Mouse (Mus musculus): ENCODE data around the gene Gm16181. TPM values are rescaled to one million over a fixed set of nuclear protein-coding genes. Genes with fewer than 3 reads are reported as not detected.

Gm16181 gene
- 0.37 TPM in 1 of 2 replicates, not detected in the other for polyA plus RNA-seq (2015; fragmentation: Nextera tagmentation; extraction: Ambion mirVana)

GRCm38 (mm10) chr17:35220156-35220952 lies at the start of gene Gm16181:
TSS of gene Gm16181 (plus strand) at chr17:35220834.

GRCm38 (mm10) chr17:35175968-35176367 lies 44.7 kb upstream of the Gm16181 start, which contains the start of gene Aif1:
TSS of gene Aif1 (minus strand) at chr17:35176068.

GRCm38 (mm10) chr17:35187959-35188610 lies 32.5 kb upstream of the Gm16181 start, which contains the start of gene Lst1:
TSS of gene Lst1 (minus strand) at chr17:35188439.

GRCm38 (mm10) chr17:35193881-35194843 lies 26.5 kb upstream of the Gm16181 start, which contains the start of gene Ltb:
TSS of gene Ltb (plus strand) at chr17:35194439.

GRCm38 (mm10) chr17:35201787-35202186 lies 18.8 kb upstream of the Gm16181 start, which contains the start of gene Tnf:
TSS of gene Tnf (minus strand) at chr17:35202007.

GRCm38 (mm10) chr17:35204494-35205379 lies 15.9 kb upstream of the Gm16181 start, which contains the start of gene Lta:
TSS of gene Lta (minus strand) at chr17:35205351.

GRCm38 (mm10) chr17:35233114-35233980 lies 12.7 kb downstream of the Gm16181 start, which contains the start of gene Atp6v1g2:
TSS of gene Atp6v1g2 (plus strand) at chr17:35233660.

GRCm38 (mm10) chr17:35235614-35236389 lies 15.2 kb downstream of the Gm16181 start, which contains the start of gene Nfkbil1:
TSS of gene Nfkbil1 (minus strand) at chr17:35235792.

GRCm38 (mm10) chr17:35241305-35242014 lies 20.8 kb downstream of the Gm16181 start, which contains the start of gene Ddx39b:
TSS of gene Ddx39b (plus strand) at chr17:35241746.

GRCm38 (mm10) chr17:35262664-35263522 lies 42.3 kb downstream of the Gm16181 start, which contains the start of gene H2-D1:
TSS of gene H2-D1 (plus strand) at chr17:35262730.

Small RNAs within 50 kb of the gene (microRNA-seq; reads per million reads assigned to microRNA genes)
- gene Mir6973a (ENCODE audit: borderline replicate concordance, insufficient number of aligned reads): not detected
- gene Mir6974 (ENCODE audit: borderline replicate concordance, insufficient number of aligned reads): not detected
- gene Mir6975 (ENCODE audit: borderline replicate concordance, insufficient number of aligned reads): not detected
- not detected for gene Mir8094 (ENCODE audit: borderline replicate concordance, insufficient number of aligned reads)

Other genes starting within 250 kb of the Gm16181 start
- gene Hspa1a, start 248.7 kb upstream of the Gm16181 start, polyA plus RNA-seq (2015; fragmentation: Nextera tagmentation; extraction: Ambion mirVana): 11.8 and 21.4 TPM in 2 replicates
- 0.11 and 0.17 TPM in 2 replicates for gene Hspa1l, start 248.1 kb upstream of the Gm16181 start, polyA plus RNA-seq (2015; fragmentation: Nextera tagmentation; extraction: Ambion mirVana)
- gene Lsm2, start 239.0 kb upstream of the Gm16181 start, polyA plus RNA-seq (2015; fragmentation: Nextera tagmentation; extraction: Ambion mirVana): 62.8 and 87.8 TPM in 2 replicates
- gene Vars, start 219.8 kb upstream of the Gm16181 start, polyA plus RNA-seq (2015; fragmentation: Nextera tagmentation; extraction: Ambion mirVana): 31.9 and 37.8 TPM in 2 replicates
- 0.21 and 0.35 TPM in 2 replicates for gene Vwa7, start 204.3 kb upstream of the Gm16181 start, polyA plus RNA-seq (2015; fragmentation: Nextera tagmentation; extraction: Ambion mirVana)
- gene Sapcd1, start 192.8 kb upstream of the Gm16181 start, polyA plus RNA-seq (2015; fragmentation: Nextera tagmentation; extraction: Ambion mirVana): 4.2 and 6.4 TPM in 2 replicates
- 2.5 and 3.4 TPM in 2 replicates for gene Msh5, start 174.1 kb upstream of the Gm16181 start, polyA plus RNA-seq (2015; fragmentation: Nextera tagmentation; extraction: Ambion mirVana)
- gene Clic1, start 170.9 kb upstream of the Gm16181 start, polyA plus RNA-seq (2015; fragmentation: Nextera tagmentation; extraction: Ambion mirVana): 309 and 357 TPM in 2 replicates
- 134 and 219 TPM in 2 replicates for gene Ddah2, start 161.8 kb upstream of the Gm16181 start, polyA plus RNA-seq (2015; fragmentation: Nextera tagmentation; extraction: Ambion mirVana)
- gene Ly6g6c, start 155.4 kb upstream of the Gm16181 start, polyA plus RNA-seq (2015; fragmentation: Nextera tagmentation; extraction: Ambion mirVana): 0.19 and 0.61 TPM in 2 replicates
- gene Mpig6b, start 154.7 kb upstream of the Gm16181 start, polyA plus RNA-seq (2015; fragmentation: Nextera tagmentation; extraction: Ambion mirVana): 0.55 and 0.69 TPM in 2 replicates
- gene Ly6g6e, start 143.9 kb upstream of the Gm16181 start, polyA plus RNA-seq (2015; fragmentation: Nextera tagmentation; extraction: Ambion mirVana): 0.12 and 0.55 TPM in 2 replicates
- 1.4 and 2.1 TPM in 2 replicates for gene Ly6g6d, start 142.8 kb upstream of the Gm16181 start, polyA plus RNA-seq (2015; fragmentation: Nextera tagmentation; extraction: Ambion mirVana)
- gene Ly6g6f, start 135.2 kb upstream of the Gm16181 start, polyA plus RNA-seq (2015; fragmentation: Nextera tagmentation; extraction: Ambion mirVana): 0.22 and 0.73 TPM in 2 replicates
- gene Abhd16a, start 131.6 kb upstream of the Gm16181 start, polyA plus RNA-seq (2015; fragmentation: Nextera tagmentation; extraction: Ambion mirVana): 94.1 and 104 TPM in 2 replicates
- not detected in 2 replicates for gene Ly6g5c, start 112.6 kb upstream of the Gm16181 start, polyA plus RNA-seq (2015; fragmentation: Nextera tagmentation; extraction: Ambion mirVana)
- 0.30 and 0.47 TPM in 2 replicates for gene Ly6g5b, start 105.4 kb upstream of the Gm16181 start, polyA plus RNA-seq (2015; fragmentation: Nextera tagmentation; extraction: Ambion mirVana)
- 14.4 and 16.6 TPM in 2 replicates for gene Gpank1, start 99.4 kb upstream of the Gm16181 start, polyA plus RNA-seq (2015; fragmentation: Nextera tagmentation; extraction: Ambion mirVana)
- 161 and 223 TPM in 2 replicates for gene Csnk2b, start 98.8 kb upstream of the Gm16181 start, polyA plus RNA-seq (2015; fragmentation: Nextera tagmentation; extraction: Ambion mirVana)
- 8.9 and 11.5 TPM in 2 replicates for gene D17H6S53E, start 94.5 kb upstream of the Gm16181 start, polyA plus RNA-seq (2015; fragmentation: Nextera tagmentation; extraction: Ambion mirVana)
- 26.8 and 40.5 TPM in 2 replicates for gene Apom, start 88.8 kb upstream of the Gm16181 start, polyA plus RNA-seq (2015; fragmentation: Nextera tagmentation; extraction: Ambion mirVana)
- 40.7 and 47.0 TPM in 2 replicates for gene Bag6, start 85.7 kb upstream of the Gm16181 start, polyA plus RNA-seq (2015; fragmentation: Nextera tagmentation; extraction: Ambion mirVana)
- gene Prrc2a, start 55.9 kb upstream of the Gm16181 start, polyA plus RNA-seq (2015; fragmentation: Nextera tagmentation; extraction: Ambion mirVana): 64.0 and 83.9 TPM in 2 replicates
- gene Aif1, start 44.8 kb upstream of the Gm16181 start, polyA plus RNA-seq (2015; fragmentation: Nextera tagmentation; extraction: Ambion mirVana): 28.3 and 48.7 TPM in 2 replicates
- 25.5 and 35.9 TPM in 2 replicates for gene Lst1, start 32.4 kb upstream of the Gm16181 start, polyA plus RNA-seq (2015; fragmentation: Nextera tagmentation; extraction: Ambion mirVana)
- gene Ltb, start 26.4 kb upstream of the Gm16181 start, polyA plus RNA-seq (2015; fragmentation: Nextera tagmentation; extraction: Ambion mirVana): 2.1 and 4.4 TPM in 2 replicates
- 0.26 and 0.39 TPM in 2 replicates for gene Tnf, start 18.8 kb upstream of the Gm16181 start, polyA plus RNA-seq (2015; fragmentation: Nextera tagmentation; extraction: Ambion mirVana)
- 0.09 and 0.25 TPM in 2 replicates for gene Lta, start 15.5 kb upstream of the Gm16181 start, polyA plus RNA-seq (2015; fragmentation: Nextera tagmentation; extraction: Ambion mirVana)
- gene Atp6v1g2, start 12.8 kb downstream of the Gm16181 start, polyA plus RNA-seq (2015; fragmentation: Nextera tagmentation; extraction: Ambion mirVana): 9.4 and 13.5 TPM in 2 replicates
- gene Nfkbil1, start 15.0 kb downstream of the Gm16181 start, polyA plus RNA-seq (2015; fragmentation: Nextera tagmentation; extraction: Ambion mirVana): 15.2 and 18.3 TPM in 2 replicates
- gene Ddx39b, start 20.9 kb downstream of the Gm16181 start, polyA plus RNA-seq (2015; fragmentation: Nextera tagmentation; extraction: Ambion mirVana): 140 and 197 TPM in 2 replicates
- gene H2-D1, start 41.9 kb downstream of the Gm16181 start, polyA plus RNA-seq (2015; fragmentation: Nextera tagmentation; extraction: Ambion mirVana): 191 and 238 TPM in 2 replicates
- 0.07 and 0.44 TPM in 2 replicates for gene H2-Q1, start 99.6 kb downstream of the Gm16181 start, polyA plus RNA-seq (2015; fragmentation: Nextera tagmentation; extraction: Ambion mirVana)
- 0.69 and 2.1 TPM in 2 replicates for gene H2-Q2, start 121.4 kb downstream of the Gm16181 start, polyA plus RNA-seq (2015; fragmentation: Nextera tagmentation; extraction: Ambion mirVana)
- gene H2-Q4, start 158.8 kb downstream of the Gm16181 start, polyA plus RNA-seq (2015; fragmentation: Nextera tagmentation; extraction: Ambion mirVana): 6.1 and 9.2 TPM in 2 replicates
- 0.16 and 1.2 TPM in 2 replicates for gene H2-Q6, start 204.0 kb downstream of the Gm16181 start, polyA plus RNA-seq (2015; fragmentation: Nextera tagmentation; extraction: Ambion mirVana)
- 2.4 and 3.1 TPM in 2 replicates for gene H2-Q7, start 218.3 kb downstream of the Gm16181 start, polyA plus RNA-seq (2015; fragmentation: Nextera tagmentation; extraction: Ambion mirVana)
- gene H2-Q10, start 249.3 kb downstream of the Gm16181 start, polyA plus RNA-seq (2015; fragmentation: Nextera tagmentation; extraction: Ambion mirVana): 14.6 and 17.7 TPM in 2 replicates